Mouse (Mus musculus) mouse embryonic stem cell (cell line): Measurements from ENCODE around the gene Tbxa2r.

Source experiments
- in situ Hi-C, 2 experiments: fragments of 300-500 bp; cut with MboI; formaldehyde crosslinking; loops; 1 replicate in 1 of 2; 3 replicates in 1 of 2; pipeline ENCODE4 v1.14.3; 2019 to 2020; ENCODE audit warnings: low sequenced_read_pairs in 2 of 2, low pct_unique_long_range_greater_than_20kb in 1 of 2, mixed read lengths in 1 of 2; ENCODE audit not compliant: unreplicated experiment in 1 of 2

The Tbxa2r gene

GRCm38 (mm10) chr10:81356352-81356990, 27.9 kb downstream of the Tbxa2r start:
- in situ Hi-C loops = no loop called here

- in situ Hi-C loops = no loop called here
These were observed 28.7 kb downstream of the Tbxa2r start, which contains the start of gene Mfsd12 for GRCm38 (mm10) chr10:81356991-81357844. Gene Mfsd12 (plus strand): TSS chr10:81357491.

GRCm38 (mm10) chr10:81358209-81358608, 29.7 kb downstream of the Tbxa2r start:
- in situ Hi-C loops = no loop called here

GRCm38 (mm10) chr10:81358841-81359240, 30.3 kb downstream of the Tbxa2r start:
- in situ Hi-C loops = no loop called here

- in situ Hi-C loops = no loop called here
These were observed 32.2 kb downstream of the Tbxa2r start for GRCm38 (mm10) chr10:81360721-81361120.

- in situ Hi-C loops = no loop called here
These were observed 33.9 kb downstream of the Tbxa2r start for GRCm38 (mm10) chr10:81362336-81362949.

GRCm38 (mm10) chr10:81363436-81364346, 35.2 kb downstream of the Tbxa2r start:
- in situ Hi-C loops = no loop called here

- in situ Hi-C loops = no loop called here
These were observed 36.1 kb downstream of the Tbxa2r start for GRCm38 (mm10) chr10:81364666-81365065.

GRCm38 (mm10) chr10:81365073-81365472, 36.5 kb downstream of the Tbxa2r start:
- in situ Hi-C loops = no loop called here

GRCm38 (mm10) chr10:81365672-81366476, 37.3 kb downstream of the Tbxa2r start, which contains the start of gene 4930404N11Rik:
Gene 4930404N11Rik (minus strand): TSS chr10:81365816.
- in situ Hi-C loops = no loop called here

- in situ Hi-C loops = no loop called here
These were observed 38.1 kb downstream of the Tbxa2r start for GRCm38 (mm10) chr10:81366477-81367206.

- in situ Hi-C loops = no loop called here
These were observed 38.6 kb downstream of the Tbxa2r start for GRCm38 (mm10) chr10:81367207-81367495.

GRCm38 (mm10) chr10:81375322-81375721, 46.8 kb downstream of the Tbxa2r start:
- in situ Hi-C loops = no loop called here

GRCm38 (mm10) chr10:81376561-81377361, 48.2 kb downstream of the Tbxa2r start:
- in situ Hi-C loops = no loop called here

- in situ Hi-C loops = no loop called here
These were observed 48.8 kb downstream of the Tbxa2r start for GRCm38 (mm10) chr10:81377362-81377664.

GRCm38 (mm10) chr10:81377793-81378552, 49.4 kb downstream of the Tbxa2r start, which contains the start of gene Fzr1:
Gene Fzr1 (minus strand): TSS chr10:81378516.
- in situ Hi-C loops = no loop called here
